In genomic region chr2:151015316-151015715, GRCm38 (mm10) we compare ENCODE assay signal across 20 mouse cellular contexts. TPM values are rescaled to one million over a fixed set of nuclear protein-coding genes. Genes with fewer than 3 reads are reported as not detected.
DNase-seq lines count a peak whose midpoint lies in the region; ATAC-seq lines count a peak whose summit lies in the region.
"Had no signal": no experiment of that assay in that cellular context is flagged by ENCODE, and none has a peak within 500 bp of the region (broad histone marks: within the 10 kb centered on the region; RNA-seq: fewer than 3 reads in every experiment).

No protein-coding gene starts in this region.

- intact Hi-C loops in heart, postnatal 25 days (cut with DNase I): no loop called here

- ATAC-seq in common myeloid progenitor, adult 5-6 weeks (replicated peaks; ENCODE audit: low read depth, poor library complexity, severe bottlenecking): peak; percentile 48; the same call in 1 of the 2 replicates
- ATAC-seq in megakaryocyte, adult 5-6 weeks (ENCODE audit: poor library complexity, severe bottlenecking): peak; percentile 60; the same call in 1 of the 2 replicates
- ATAC-seq in inflammation-experienced regulatory T-cells, adult 6 months: no peak
- ATAC-seq: forebrain, embryonic 14.5 days; forebrain, embryonic 16.5 days; Patski had no signal

- peak; percentile 50 for DNase-seq in heart, adult 11 months
- no peak for DNase-seq in heart, postnatal 25 days (ENCODE audit: low spot score)
- peak; percentile 23 for DNase-seq in A20 (ENCODE audit: low read depth, low spot score)
- no peak for DNase-seq in cerebellum, adult 11 months
- no peak for DNase-seq in right cerebral cortex, postnatal 36 days (ENCODE audit: low spot score in 2 of 2)
- DNase-seq: adrenal gland, adult 2 months; adrenal gland, postnatal 10 days; adrenal gland, postnatal 25 days; cerebellum, adult 11-12 months; cerebellum, adult 2 months; cerebellum, adult 9-10 months; cerebellum, postnatal 10 days; cerebellum, postnatal 25 days; embryo, embryonic 11 days had no signal

RNA-seq across cellular contexts. Expression of gene Ninl, which starts 23.9 kb away (rescaled TPM):
- 1 to 10 TPM in 1 of 2 experiments, under 1 TPM in 1; 0.98 to 1.3 TPM for total RNA-seq in heart, postnatal 25 days (2021)
- total RNA-seq in common myeloid progenitor, adult 5-6 weeks (2017): 2.6 and 4.7 TPM in 2 replicates
- total RNA-seq in megakaryocyte, adult 5-6 weeks (2015): 0.07 and 0.09 TPM in 2 replicates
- 0.29 and 1.2 TPM in 2 replicates for total RNA-seq in megakaryocyte, adult 5-6 weeks (2017)
- 1 to 10 TPM in 1 of 3 experiments, under 1 TPM in 2; 0.53 to 1.2 (median 0.81) TPM for polyA plus RNA-seq in inflammation-experienced regulatory T-cells, adult 6 months (2017; shearing (Covaris generic))

RNA-seq across cellular contexts. Expression of gene Nanp, which starts 23.9 kb away (rescaled TPM):
- 1 to 10 TPM; 1.9 to 2.1 TPM for total RNA-seq in heart, postnatal 25 days (2021)
- total RNA-seq in common myeloid progenitor, adult 5-6 weeks (2017): 24.1 and 27.9 TPM in 2 replicates
- total RNA-seq in megakaryocyte, adult 5-6 weeks (2015): 17.3 and 18.7 TPM in 2 replicates
- total RNA-seq in megakaryocyte, adult 5-6 weeks (2017): 9.6 and 10.5 TPM in 2 replicates
- polyA plus RNA-seq in inflammation-experienced regulatory T-cells, adult 6 months (2017; shearing (Covaris generic)): 10 to 100 TPM; 30.5 to 36.0 (median 31.3) TPM

Comparison
In these comparisons a context has a peak if more than half of its experiments do, and no peak if none do; other contexts are left out.
1. DNase-seq: peak in heart, adult 11 months (single experiment) and A20 (single experiment); none in heart, postnatal 25 days (single experiment), cerebellum, adult 11 months (single experiment) and right cerebral cortex, postnatal 36 days (0 of 2).